Mouse (Mus musculus) gastrocnemius, adult 8-10 months (tissue): ENCODE results near the gene Gtf3c6. TPM values are rescaled to one million over a fixed set of nuclear protein-coding genes. Genes with fewer than 3 reads are reported as not detected.

ENCODE experiments used
- DNase-seq, 2 experiments: peaks; one replicate each; pipeline ENCODE4 v3.0.0; 2022; ENCODE audit warnings: low spot score in 2 of 2
- total RNA-seq, 4 experiments: library from RNA; stranded (reverse); gene quantifications; 2 replicates each; pipeline ENCODE4 v1.2.4; 2022

Gene Gtf3c6
- total RNA-seq, 4 experiments from 2014 or later: 19.8 to 32.6 (median 25.5) TPM

GRCm38 (mm10) chr10:40258976-40259375, 1.1 kb upstream of the Gtf3c6 start:
- DNase-seq: no peak

GRCm38 (mm10) chr10:40258401-40258966, 576 bp upstream of the Gtf3c6 start:
- peak; percentile 17 for DNase-seq

DNA sequence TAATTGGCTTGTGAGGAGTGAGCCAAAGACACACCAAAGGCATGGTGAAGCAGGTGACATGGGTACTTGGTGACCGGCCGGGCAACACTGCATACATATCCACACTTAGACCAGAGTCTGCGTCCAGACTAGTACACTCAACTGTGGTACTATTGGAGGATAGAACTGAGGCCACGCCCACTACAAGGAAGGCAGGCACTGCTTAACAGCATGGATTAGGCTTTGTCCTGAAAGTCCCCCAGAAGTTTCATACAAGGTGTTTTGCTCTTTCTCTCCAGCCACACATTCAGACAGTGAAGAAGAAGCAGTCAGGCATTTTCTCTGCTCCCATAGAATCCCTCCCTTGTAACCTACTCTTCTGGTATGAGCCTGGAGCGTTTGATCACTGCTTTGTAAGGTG, 1.2 kb downstream of the Gtf3c6 start:
- peak; percentile 6 to 18 for DNase-seq

DNA sequence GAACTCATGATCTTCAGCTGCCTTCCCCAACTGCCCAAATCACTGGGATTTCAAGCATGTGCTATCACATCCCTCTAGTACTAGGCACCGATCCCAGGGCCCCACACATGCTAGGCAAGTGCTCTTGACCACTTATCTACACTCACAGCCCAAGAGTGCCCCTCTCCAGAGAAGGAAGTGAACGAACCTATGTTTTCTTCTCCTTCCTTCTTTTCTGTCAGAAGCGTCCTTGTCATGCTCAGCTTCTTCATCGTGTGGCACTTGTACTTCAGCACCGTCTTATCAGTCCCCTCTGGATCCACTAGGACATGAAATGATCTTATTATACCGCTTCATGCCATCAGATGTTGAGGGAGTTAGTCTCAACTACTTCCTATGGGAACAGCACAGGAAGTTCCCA, 6.9 kb downstream of the Gtf3c6 start:
- no peak for DNase-seq

- DNase-seq: no peak
Measured at GRCm38 (mm10) chr10:40249625-40250024, 8.3 kb downstream of the Gtf3c6 start.

DNA sequence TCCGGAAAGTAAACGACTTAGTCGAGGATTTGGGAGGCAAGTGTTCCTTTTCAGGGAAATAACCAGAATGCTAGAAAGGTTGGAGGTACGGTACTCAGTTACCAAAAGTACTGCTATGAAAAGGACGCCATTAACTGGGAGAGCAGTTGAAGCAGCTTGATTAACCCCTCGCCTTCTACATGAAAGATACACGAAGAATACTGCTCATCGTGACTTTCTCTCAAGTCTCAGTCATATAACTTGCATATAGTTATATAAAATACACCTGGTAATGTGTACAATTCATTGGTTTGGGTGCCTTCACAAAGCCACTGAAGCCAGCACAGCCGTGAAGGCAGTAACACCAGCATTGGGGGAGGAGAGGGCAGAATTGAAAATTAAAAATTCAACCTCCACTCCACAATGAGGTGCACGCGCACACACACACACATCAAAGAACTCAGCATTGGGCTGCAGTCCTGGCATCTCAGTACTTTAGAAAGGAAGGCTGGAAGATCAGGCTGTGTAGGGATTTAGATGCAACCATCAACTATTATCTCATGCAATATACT, 10.7 kb downstream of the Gtf3c6 start:
- DNase-seq: no peak

GRCm38 (mm10) chr10:40246374-40247165, 11.3 kb downstream of the Gtf3c6 start, which contains the start of gene Rpf2:
Rpf2 (minus strand) TSS chr10:40247036.
- peak; percentile 42 to 71 for DNase-seq

DNA sequence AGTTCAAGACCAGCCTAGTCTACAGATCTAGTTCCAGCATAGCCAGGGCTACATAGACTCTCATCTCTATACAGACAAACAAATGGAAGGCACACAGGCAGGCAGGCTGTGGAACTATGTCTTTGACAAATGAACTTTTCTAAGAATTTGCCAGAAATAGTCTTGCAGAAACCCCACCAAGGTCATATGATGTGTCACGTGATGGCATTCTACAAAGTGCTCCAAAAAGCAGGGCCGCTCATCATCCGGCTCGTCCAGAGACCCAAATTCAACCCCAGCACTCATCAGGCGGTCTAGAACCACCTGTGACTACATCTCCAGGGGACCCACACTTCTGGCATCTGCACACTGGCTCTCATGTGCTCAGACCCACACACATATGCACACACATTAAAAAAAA, 20.1 kb downstream of the Gtf3c6 start:
- no peak for DNase-seq

GRCm38 (mm10) chr10:40233241-40233640, 24.7 kb downstream of the Gtf3c6 start:
- DNase-seq: no peak

DNA sequence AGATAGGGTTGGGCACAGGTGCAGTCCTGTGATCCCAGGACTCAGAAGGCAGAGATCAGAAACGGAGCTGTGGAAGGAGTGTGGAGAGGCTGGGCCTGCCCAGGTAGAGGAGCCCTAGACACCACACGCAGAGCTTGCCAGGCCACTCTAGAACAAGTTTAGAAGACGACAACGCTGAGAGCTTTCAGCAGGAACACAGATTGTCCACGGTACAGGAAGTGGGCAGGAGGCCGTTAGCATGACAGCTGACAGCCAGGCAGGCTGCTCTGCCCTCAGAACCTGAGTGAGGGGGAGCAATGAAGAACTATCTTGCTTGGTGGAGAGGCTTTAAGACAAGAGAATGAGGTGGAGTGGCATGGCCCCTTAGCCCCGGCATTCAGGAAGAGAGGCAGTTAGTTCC, 25.5 kb downstream of the Gtf3c6 start:
- DNase-seq: no peak

DNA sequence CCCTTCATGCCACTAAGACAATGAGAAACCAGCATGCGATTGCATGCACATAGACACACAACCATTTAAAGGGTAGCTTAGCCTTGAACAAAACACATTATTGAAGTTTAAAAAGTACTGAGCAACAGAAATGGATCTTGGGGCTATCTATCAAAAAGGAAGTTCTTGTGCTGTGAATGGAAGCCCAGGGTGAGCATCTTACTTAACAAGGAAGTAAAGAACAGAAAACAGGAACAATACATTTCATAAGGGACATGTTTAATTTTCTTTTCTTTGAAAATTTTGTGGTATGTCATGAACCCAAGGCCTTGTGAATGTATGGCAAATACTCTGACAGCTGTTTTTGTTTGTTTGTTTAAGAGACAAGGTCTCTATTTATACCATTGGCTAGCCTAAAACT, 28.2 kb downstream of the Gtf3c6 start:
- no peak for DNase-seq

- no peak for DNase-seq
Measured at GRCm38 (mm10) chr10:40227660-40228303, 30.1 kb downstream of the Gtf3c6 start.

- no peak for DNase-seq
Measured at GRCm38 (mm10) chr10:40218874-40219273, 39.0 kb downstream of the Gtf3c6 start.

- peak; percentile 86 to 88 for DNase-seq
Measured at GRCm38 (mm10) chr10:40212443-40213169, 45.3 kb downstream of the Gtf3c6 start.

Other genes starting within 250 kb of the Gtf3c6 start
- gene Mfsd4b1, start 232.8 kb downstream of the Gtf3c6 start, total RNA-seq: 1 to 10 TPM; 1.8 to 2.6 (median 2.2) TPM
- 10 to 100 TPM; 38.7 to 56.1 (median 46.4) TPM for gene Slc16a10, start 115.8 kb downstream of the Gtf3c6 start, total RNA-seq
- 10 to 100 TPM; 14.0 to 19.3 (median 18.6) TPM for gene Rpf2, start 11.1 kb downstream of the Gtf3c6 start, total RNA-seq
- 100 to 1,000 TPM; 105 to 912 (median 433) TPM for gene Amd1, start 44.1 kb upstream of the Gtf3c6 start, total RNA-seq
- 10 to 100 TPM in 2 of 4 experiments, 1 to 10 TPM in 2; 6.8 to 35.5 (median 20.0) TPM for gene Cdk19, start 81.5 kb upstream of the Gtf3c6 start, total RNA-seq